Mouse (Mus musculus) cerebellum, adult 2 months (tissue): Measurements from ENCODE around the gene Nudt14.

Experiments
- CTCF ChIP-seq: fragments of 200-500 bp; IDR thresholded peaks from 2 replicates; pipeline ENCODE4 v1.5.1; 2011; ENCODE audit warnings: low read depth, mild to moderate bottlenecking, control low read depth, low read length, moderate library complexity, borderline replicate concordance; ENCODE audit not compliant: insufficient read depth
- POLR2A ChIP-seq: fragments of 200-500 bp; IDR thresholded peaks from 2 replicates; pipeline ENCODE4 v1.6.1; 2011; ENCODE audit warnings: low read length, control low read depth, borderline replicate concordance; ENCODE audit not compliant: insufficient read depth

GRCm38 (mm10) chr12:112894303-112894884 lies 47.5 kb downstream of the Nudt14 start:
- TF ChIP-seq CTCF (no peak), POLR2A (no peak)
